Mouse (Mus musculus) B cell, adult 2 months (primary cell): Measurements from ENCODE around the gene Gm3636.
A peak's percentile ranks its signal among the peaks of the same experiment; 100 is the strongest.
"Not testable (repeated sequence)": the region's sequence is repeated elsewhere in the genome, so short reads cannot be mapped to it uniquely, and the experiment has no call there.

Experiments
- DNase-seq, 2 experiments: peaks; one replicate each; pipeline ENCODE4 v3.0.0; 2022

The Gm3636 gene

DNA sequence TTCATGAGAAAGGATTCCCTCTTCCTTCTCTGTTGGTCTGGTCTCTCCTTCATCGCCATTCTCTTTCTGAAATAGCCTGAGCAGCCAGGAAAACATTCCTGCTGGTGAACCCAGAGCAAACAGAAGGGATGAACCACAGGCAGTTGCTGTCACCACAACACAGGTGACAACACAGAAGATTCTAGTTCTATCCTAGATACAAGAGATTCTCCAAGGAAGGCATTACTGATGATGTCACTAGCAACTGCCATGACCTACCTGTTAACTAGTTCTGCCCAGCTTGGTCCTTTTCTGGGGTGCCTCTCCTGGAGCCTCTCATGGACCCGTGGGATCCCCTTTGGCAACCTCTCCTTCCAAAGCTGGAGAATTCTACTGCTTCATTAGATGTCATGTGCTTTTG, at the start of gene Gm3636:
Gene Gm3636 (minus strand): TSS at position 101 of the 400 bp plus-strand sequence.
- DNase-seq, result not testable (repeated sequence)

DNA sequence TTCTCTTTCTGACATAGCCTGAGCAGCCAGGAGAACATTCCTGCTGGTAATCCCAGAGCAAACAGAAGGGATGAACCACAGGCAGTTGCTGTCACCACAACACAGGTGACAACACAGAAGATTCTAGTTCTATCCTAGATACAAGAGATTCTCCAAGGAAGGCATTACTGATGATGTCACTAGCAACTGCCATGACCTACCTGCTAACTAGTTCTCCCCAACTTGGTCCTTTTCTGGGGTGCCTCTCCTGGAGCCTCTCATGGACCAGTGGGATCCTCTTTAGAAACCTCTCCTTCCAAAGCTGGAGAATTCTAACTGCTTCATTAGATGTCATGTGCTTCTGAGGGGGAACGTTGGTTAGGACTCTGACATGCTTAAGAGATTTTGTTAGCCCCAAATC, 32.2 kb upstream of the Gm3636 start, which contains the start of gene Gm8362:
Gene Gm8362 (minus strand): TSS at position 101 of the 400 bp plus-strand sequence.
- DNase-seq, result not testable (repeated sequence)

DNA sequence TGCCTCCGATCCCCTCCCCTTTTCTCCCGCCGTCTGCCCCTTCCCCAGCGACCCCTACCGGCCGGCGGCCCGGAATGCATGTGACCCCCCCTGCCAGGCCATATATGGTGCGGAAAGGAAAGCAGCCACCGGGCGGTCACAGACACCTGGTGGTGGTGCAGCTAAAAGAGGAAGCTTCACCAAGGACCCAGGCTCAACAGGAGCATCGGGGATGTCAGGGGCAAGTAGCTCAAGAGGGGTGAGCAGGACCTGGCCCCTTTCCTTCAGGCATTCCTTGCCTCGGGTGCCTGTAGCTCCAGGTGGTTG, 15.1 kb upstream of the Gm3636 start:
- peak; percentile 2 to 8 for DNase-seq

DNA sequence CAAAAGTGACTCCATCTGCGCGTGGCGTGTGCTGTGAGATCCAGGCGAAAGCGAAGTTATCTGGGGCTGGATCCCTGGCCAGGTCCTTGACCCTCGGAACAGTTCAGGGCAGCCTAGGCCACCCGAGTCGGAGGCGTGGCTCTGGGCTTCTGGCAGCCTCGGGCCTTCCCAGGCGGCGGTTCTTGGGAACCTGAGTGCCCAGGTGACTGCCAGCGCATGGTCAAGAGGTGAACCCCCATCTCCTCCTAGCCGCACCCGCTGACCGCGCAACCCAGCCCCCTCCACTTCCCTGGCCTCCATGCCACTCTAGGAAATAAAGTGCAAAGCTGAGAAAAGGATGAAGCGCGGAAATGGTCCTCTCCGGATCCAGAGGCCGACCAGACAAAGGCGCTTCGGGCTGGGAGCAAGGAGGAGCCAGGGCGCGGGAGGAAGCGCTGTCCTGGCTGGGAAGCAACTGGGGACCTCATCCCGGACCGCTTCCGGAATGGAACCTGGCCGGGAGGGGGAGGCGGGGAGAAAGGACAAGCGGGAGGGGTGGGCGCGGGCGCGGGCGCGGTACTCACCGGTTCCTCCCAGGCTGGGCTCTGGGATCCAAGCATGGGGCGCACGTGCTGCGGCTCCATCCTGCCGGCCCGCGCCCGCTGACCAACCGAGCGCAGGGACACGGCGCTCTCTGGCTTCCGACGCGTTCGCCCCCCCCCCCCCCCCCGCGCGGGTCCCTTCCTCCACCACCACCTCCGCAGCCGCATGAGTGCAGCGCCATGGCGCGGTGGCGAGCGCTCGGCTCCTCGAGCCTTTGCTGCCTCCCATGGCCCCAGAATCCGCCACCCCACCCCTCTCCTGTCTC, 14.5 kb upstream of the Gm3636 start:
- DNase-seq, result not testable (repeated sequence)

DNA sequence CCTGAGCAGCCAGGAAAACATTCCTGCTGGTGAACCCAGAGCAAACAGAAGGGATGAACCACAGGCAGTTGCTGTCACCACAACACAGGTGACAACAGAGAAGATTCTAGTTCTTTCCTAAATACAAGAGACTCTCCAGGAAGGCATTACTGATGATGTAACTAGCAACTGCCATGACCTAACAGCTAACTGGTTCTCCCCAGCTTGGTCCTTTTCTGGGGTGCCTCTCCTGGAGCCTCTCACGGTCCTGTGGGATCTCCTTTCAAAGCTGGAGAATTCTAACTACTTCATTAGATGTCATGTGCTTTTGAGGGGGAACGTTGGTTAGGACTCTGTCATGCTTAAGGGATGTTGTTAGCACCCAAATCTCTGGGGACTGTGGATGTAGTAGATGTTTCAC, 22.0 kb downstream of the Gm3636 start, which contains the start of gene Gm8050:
Gene Gm8050 (minus strand): TSS at position 101 of the 400 bp plus-strand sequence.
- not testable (repeated sequence) for DNase-seq
